Mouse (Mus musculus) small intestine, adult 10 weeks (tissue): Measurements from ENCODE around the gene Adam33. TPM values are rescaled to one million over a fixed set of nuclear protein-coding genes. Genes with fewer than 3 reads are reported as not detected.

Experiments
- polyA plus RNA-seq: library from polyadenylated mRNA; stranded (reverse); fragments of 350-450 nt; fragmentation: Illumina TruSeq; extraction: RNeasy Lipid Tissue Mini Kit (QIAGEN cat#74804); gene quantifications from one replicate; pipeline ENCODE4 v1.2.3, GENCODE M21; 2014; ENCODE audit warnings: low replicate concordance

The Adam33 gene
- 0.41 TPM for polyA plus RNA-seq

GRCm38 (mm10) chr2:131063404-131063864, at the start of gene Adam33:
TSS of gene Adam33 (minus strand) at chr2:131063814.

GRCm38 (mm10) chr2:131086667-131087390, 23.2 kb upstream of the Adam33 start, which contains the start of gene Siglec1:
TSS of gene Siglec1 (minus strand) at chr2:131086765.

GRCm38 (mm10) chr2:131042988-131043387, 20.6 kb downstream of the Adam33 start, which contains the start of gene Gfra4:
TSS of gene Gfra4 (minus strand) at chr2:131043088.

Other genes starting within 250 kb of the Adam33 start
- gene 4930402H24Rik, start 157.4 kb downstream of the Adam33 start, polyA plus RNA-seq, result 20.3 TPM
- 19.0 TPM for gene Atrn, start 157.3 kb downstream of the Adam33 start, polyA plus RNA-seq
- not detected for gene Gfra4, start 20.7 kb downstream of the Adam33 start, polyA plus RNA-seq
- 0.30 TPM for gene Siglec1, start 23.0 kb upstream of the Adam33 start, polyA plus RNA-seq
- 0.30 TPM for gene Hspa12b, start 63.5 kb upstream of the Adam33 start, polyA plus RNA-seq
- gene Gm11037, start 69.7 kb upstream of the Adam33 start, polyA plus RNA-seq, result not detected
- 0.93 TPM for gene 1700037H04Rik, start 96.3 kb upstream of the Adam33 start, polyA plus RNA-seq
- 6.3 TPM for gene Cenpb, start 116.3 kb upstream of the Adam33 start, polyA plus RNA-seq
- 3.2 TPM for gene Cdc25b, start 123.1 kb upstream of the Adam33 start, polyA plus RNA-seq
- gene Spef1, start 123.5 kb upstream of the Adam33 start, polyA plus RNA-seq, result 1.1 TPM
- 4.5 TPM for gene Ap5s1, start 143.3 kb upstream of the Adam33 start, polyA plus RNA-seq
- gene Mavs, start 170.2 kb upstream of the Adam33 start, polyA plus RNA-seq, result 7.1 TPM
- 58.1 TPM for gene Pank2, start 198.7 kb upstream of the Adam33 start, polyA plus RNA-seq